Mouse (Mus musculus): ENCODE data around the gene Smc3.

- no peak for TF ChIP-seq CTCF (IDR thresholded peaks at IDR 0.05; ENCODE audit: low read depth, low read length)
- TF ChIP-seq EP300 (IDR thresholded peaks at IDR 0.05; ENCODE audit: insufficient read depth, low read depth, low read length): no peak
- TF ChIP-seq POLR2A (IDR thresholded peaks at IDR 0.05; ENCODE audit: insufficient read depth, low read length): no peak
These were observed 76.8 kb downstream of the Smc3 start, which contains the start of gene Rbm20 for GRCm38 (mm10) chr19:53676718-53677634.

Measured in ES-Bruce4 (cell line).